Mouse (Mus musculus) kidney, postnatal 14 days (tissue): ENCODE measurements at regions not wholly inside any gene's neighbourhood (a gene's known extent, or its start where the extent isn't known, plus 50 kb on each side); places are given as distances from the start of the nearest gene placed in this dataset.

Experiments used
- DNase-seq: peaks from one replicate; pipeline ENCODE4 v3.0.0; 2022; ENCODE audit warnings: mixed read lengths

DNA sequence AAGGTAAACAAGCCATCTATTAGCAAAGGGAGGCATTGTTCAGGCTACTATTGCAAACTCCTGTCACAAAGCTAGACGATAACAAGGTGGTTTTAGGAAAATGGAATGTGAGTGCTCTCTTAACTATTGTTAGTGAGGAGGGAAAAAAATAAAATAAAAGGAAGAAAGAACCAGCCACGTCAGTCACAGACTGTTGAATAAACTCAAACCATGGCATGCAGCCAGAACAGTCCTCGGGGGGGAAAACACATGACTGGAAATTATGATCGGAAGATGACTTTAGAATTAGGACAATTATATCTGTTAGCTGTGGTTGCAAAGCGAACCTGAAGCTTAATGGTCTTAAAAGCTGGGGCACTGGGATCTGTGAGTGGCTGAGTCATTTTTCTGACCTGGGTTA lies 524.1 kb downstream of the Tbc1d22a start:
- no peak for DNase-seq

DNA sequence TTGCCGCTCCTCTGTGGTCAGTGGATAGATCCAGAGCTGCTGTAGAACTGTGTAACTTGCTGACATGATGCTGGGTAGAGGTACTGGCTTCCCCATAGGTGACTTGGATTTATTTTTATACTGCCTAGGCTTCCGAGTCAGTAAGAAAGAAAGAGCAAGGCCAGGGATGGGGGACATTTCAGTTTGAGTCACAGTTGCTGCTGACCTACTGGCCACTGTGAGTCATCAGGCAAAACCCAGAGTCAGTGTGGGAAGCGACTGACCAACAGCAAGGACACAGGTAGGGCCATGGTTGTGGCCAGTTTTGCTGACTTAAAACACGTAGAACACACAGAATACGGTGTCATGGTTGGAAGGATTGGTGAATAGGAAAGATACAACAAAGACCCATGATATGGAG lies 524.5 kb downstream of the Tbc1d22a start:
- no peak for DNase-seq

DNA sequence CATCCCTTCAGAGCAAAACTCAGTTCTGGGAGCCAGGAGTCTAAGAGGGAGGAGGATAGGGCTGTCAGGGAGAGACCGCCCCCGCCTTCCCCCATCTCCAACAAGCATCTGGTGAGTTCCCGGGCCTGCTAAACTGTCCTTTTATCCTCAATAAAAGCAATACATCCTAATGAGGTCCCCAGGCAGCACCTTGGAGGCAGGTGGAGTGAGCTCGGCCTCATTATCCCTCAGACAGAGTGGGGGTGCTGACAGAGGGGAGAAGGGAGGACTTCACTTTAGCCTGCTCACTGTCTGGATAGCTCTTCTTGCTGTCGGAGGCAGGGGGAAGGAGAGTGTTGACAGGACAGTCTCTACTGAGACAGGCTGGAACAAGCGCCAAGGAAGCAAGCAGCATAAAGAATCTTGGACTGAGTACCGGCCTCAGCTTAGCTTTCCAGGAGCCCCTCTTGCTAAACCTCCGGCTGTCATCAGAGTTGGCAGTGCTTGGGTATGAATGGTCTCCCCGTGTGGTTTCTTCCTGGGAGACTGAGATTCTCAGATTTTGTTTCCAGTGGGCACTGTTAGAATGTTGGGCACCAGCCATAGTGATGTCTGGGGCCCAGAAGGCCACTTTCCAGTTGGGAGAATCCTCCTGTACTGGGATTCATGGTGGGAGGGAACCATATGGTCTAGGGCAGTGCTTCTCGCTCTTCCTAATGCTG lies 537.3 kb downstream of the Tbc1d22a start:
- no peak for DNase-seq

DNA sequence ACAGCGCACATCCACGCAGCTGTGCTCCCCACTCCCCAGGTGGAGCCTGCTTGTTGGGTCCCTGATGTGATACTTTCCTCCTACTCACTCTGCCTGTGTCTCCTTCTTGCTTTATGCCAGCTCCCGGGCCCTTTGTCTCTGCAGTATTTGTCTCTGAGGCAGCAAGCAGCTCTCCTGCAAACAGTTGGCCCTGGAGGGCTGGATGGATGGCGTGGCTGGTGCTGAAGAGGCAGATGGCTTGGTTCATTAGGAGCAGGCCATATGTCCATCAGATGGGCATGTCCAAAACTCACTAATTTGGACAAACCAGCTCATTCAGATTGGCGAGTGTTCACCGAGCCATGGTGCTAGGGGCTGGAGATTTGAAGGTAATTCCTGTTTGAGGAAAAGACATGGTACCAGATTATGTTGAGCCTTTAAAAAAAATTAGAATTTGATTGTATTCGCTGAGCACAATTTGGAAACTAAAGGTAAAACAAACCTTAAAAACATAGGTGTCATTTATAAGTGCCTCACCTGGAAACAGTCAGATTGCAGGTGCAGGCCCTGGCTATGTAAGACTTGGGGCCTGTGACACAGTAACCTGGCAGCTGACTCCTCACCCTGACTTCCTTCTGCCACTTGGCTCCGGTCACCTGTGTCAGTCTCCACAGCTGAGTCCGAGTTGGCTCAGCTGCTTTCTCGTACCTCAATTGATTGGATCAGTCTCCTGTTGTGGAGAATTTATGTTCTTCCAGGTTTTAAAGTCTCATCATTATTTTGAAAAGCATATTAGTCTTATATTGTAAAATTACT lies 549.5 kb downstream of the Tbc1d22a start:
- DNase-seq = no peak

DNA sequence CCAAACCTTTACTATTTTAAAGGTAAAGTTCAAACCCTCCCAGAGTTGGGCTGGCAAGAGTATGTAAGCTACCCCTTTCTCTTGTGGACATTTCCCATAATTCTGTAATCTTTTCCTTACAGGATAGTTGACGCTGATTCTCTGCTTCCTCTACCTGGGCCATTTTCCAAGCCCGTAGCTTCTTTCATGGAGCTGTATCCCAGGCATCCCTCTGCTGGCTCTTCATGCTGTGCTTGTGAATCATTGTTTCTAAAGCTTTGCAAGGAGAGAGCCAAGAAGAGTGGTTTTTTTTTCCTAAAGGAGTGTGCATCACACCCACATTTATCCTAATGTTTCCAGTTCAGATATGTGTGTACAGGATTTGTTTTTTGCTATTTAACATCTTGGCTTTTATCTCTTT lies 553.4 kb downstream of the Tbc1d22a start:
- DNase-seq = no peak

DNA sequence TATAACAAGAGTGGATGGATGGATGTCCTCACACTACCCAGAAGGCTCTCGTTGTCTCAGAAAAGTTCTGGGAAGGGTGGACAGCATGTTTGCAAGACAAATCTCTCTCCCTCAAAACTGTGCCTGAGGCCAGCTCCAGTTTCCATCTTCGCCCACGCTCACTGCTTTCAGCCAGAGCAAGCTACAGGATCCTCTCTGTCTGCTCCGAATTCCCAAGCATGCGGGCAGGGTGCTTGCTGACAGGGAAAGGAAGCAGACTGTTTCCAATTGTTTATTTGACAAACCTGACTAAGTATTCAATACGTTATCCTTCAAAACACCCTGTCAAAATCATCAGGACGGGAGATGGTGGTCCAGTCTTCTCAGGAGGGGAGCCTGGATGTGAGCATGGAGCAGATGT lies 558.8 kb downstream of the Tbc1d22a start:
- no peak for DNase-seq

DNA sequence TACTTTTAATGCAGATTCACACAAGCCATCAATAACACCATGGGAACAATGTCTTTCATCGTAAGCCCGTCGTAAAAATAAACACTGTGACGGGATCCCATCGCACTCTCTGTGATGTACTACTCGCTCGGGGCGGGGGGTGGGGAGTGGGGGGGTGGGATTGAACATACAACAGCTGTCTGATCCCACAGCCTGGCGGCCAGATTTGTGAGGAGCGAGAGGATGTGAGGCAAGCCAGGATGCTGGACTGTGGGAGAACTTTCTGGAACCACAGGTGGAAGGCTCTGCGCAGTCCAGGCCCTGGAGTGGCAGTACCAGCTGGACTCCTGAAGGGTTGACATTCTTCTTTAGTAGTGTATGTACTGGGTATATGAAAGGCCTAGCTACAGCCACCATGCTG lies 563.7 kb downstream of the Tbc1d22a start:
- DNase-seq = no peak

DNA sequence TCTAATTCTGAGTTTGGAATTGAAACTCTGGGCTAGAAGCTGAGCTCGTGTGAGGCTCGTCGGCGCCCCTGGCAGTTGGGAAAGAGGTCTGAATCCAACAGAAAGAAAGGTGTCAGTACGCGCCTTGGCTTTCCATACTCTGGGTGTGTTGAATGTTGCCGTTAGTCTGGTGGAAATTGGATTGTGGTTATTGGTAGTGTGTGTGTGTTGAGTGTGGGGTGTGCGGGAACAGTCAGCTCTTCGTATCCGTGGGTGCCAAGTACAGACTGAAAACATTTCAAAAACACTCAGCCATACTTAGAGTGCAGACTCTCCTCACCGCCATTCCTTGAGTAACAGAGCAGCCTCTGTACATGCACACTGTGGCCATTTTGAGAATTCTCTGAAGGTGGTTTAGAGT lies 566.9 kb downstream of the Tbc1d22a start:
- DNase-seq = no peak

DNA sequence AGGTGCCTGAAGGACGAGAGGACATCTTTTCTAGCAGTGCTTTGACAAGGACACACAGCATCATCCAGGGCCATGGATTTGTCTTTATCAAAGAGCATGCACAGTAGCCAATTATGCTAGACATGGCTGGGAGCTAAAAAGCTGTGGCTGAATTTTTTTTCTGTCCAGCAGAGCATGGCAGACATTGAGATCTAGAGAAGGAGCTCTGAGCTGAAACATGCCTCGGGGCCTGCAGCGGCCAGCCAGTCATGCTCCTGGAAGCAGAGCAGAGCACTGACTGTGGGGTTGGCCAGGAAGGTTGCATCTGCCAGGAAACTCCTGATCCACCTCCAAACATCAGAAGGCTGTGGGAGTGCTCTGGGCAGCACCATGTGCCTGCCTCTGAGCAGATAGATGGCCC lies 580.5 kb downstream of the Tbc1d22a start:
- DNase-seq = no peak

DNA sequence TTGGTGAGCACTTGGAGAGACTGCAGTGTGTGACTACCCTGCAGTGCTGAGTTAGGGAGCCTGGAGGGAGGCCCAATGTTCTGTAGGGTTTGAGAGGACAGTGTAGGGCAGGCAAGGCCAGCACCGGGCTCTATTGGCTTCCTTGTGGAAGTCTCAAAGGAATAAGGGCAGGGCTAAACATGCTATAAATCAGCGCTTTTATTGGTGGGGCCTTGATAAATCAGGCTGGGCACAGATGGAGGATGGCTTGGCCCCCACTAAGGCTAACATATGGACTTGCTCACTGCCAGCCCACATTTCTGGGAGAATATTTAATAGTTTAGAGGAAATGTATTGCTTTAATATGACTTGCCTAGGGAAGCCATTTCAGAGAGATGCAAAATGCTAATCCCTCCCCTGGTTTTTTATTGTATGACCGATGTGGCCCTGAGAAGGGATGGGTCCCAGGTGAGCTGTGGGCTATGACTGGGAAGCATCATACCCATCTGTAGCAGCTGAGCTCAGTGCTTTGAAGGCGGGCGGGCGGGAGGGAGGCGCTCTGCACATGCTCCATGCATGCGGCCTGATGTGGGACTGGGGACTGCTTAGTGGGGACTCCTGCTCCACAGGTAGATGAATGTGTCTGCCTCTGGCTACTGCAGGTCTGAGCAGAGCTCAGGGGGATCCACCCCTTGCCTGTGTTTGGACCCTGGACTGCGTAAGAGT lies 584.4 kb downstream of the Tbc1d22a start:
- no peak for DNase-seq

DNA sequence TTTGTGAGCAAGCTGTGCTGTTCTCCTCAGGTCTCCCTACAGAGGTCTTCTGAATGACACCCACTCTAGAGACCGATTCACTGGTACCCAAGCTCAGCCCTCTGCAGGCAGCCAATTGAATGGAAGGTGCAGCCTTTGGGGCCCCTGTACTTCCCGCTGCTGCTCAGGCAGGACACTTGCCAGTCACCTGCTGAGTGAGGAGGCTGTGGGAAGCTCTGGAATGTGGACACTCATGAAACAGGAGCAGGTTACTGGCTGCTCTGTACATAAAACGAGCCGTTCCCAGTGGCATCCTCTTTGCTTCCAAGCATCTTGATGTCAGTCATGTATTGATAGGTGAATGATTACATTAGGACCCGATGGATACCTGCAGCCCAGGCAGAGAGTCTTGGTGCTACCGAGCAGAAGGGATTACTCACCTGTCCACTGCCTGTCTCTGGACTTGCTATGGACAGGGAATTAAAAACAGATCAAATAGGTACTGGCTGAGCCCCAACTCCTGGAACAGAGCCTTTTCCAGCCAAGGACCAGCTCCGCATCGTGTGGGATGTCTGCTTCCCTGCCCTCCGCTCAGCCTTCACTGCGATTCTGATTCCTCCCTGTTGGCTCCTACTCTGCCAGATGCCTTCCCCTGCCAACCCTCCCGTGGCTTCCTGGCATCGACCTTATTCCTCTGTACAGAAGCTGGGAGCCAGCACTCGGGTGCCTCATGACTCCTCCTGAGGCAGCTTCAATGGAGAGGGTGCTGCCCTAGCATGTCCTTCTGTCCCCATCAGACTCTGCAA lies 593.2 kb downstream of the Tbc1d22a start:
- no peak for DNase-seq

DNA sequence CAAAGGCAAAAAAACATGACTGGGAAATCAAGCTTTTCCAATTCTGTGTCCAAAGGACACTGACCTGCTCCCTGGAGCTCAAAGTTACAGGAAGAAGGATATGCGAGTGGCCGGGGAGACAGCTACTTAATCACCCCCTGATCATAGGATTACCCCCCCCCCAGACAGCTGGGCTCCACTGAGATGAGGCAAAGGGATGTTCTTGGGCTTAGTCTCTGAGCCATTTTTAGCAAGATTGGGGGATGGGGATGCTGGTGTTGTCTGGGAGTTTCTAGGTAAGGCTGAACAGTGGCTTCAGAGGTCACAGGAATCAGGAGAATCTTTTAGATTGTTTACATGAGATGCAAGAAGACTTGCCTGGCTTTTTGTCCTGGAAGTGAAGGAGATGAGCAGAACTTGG lies 597.6 kb downstream of the Tbc1d22a start:
- no peak for DNase-seq

DNA sequence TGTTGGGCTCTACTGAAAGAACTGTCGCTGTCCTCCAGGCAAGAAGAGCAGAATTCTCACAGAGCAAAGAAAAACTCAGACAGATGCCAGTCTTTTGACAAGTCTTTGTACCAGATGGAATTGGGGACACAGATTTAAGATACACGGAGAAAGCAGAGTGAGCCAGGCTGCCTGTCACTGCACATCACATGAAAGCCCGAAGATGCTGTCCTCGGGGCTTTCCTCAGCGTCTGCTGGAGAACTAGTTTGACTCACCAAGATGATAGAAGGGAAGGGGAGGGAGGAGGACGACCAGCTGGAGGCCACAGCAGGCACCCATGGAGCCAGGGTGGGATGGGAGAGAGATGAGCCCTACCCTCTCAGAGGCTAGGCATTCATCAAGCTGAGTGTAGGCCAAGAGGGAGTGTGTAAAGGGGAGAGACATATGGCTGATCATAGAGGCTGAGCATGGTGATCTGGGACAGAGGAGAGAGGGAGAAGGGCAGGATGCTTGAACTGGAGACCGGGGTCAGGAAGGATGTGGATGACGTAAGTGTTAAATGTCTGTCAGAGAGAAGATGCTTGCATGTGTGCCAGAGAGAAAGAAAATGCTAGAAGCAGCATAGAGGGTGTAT lies 600.7 kb downstream of the Tbc1d22a start:
- no peak for DNase-seq

DNA sequence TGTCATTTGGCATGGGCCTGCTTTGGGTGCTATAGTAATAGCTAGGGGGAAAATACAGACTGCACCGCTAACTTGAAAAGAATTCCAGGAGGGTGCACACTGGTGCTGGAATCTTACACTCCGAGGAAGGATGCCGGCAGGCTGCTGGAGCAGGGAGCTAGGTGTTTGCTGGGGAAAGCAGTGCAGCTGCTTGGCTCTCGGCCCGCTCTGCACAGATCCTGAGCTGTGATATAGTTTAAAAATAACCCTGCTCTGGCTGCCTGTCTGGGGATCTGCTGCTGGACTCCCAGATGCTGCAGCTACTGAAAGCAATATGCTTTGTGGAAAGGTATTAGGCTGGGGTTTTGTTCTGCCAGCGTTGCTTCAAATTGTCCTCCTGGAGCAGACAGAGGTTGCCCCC lies 621.7 kb downstream of the Tbc1d22a start:
- no peak for DNase-seq

DNA sequence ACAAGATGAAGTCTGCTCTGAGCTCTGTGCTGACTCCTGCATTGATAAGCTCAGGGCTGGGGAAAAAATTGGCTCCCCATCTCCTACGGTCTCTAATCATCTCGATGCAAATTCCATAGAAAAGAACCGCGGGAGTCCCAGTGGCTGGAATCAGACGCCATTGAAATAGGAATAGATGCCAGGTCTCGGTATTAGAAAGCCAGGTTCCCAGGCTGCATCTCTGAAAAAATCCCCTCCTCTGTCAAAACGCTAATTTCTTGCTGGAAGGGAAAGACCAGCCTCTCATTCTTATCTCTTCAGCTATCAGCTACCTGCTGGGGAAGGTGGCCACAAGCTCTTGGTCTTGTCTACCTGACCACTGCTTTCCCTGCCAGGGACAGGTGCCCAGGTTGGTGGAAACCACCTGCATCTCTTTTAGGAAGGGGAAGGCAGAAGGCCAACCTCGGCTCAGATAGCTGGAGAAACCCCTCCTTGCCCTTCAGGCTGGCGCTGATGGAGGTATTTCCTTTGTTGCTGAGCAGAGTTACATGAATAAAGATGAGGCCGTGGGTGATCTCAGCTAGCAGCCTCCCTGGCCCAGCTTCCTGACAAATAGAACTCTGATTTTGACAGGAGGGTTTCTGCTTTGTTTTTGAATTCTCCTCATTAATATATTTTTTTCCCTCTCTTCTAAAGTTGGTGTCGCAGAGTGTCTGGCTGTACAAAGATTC lies 638.1 kb downstream of the Tbc1d22a start:
- no peak for DNase-seq

DNA sequence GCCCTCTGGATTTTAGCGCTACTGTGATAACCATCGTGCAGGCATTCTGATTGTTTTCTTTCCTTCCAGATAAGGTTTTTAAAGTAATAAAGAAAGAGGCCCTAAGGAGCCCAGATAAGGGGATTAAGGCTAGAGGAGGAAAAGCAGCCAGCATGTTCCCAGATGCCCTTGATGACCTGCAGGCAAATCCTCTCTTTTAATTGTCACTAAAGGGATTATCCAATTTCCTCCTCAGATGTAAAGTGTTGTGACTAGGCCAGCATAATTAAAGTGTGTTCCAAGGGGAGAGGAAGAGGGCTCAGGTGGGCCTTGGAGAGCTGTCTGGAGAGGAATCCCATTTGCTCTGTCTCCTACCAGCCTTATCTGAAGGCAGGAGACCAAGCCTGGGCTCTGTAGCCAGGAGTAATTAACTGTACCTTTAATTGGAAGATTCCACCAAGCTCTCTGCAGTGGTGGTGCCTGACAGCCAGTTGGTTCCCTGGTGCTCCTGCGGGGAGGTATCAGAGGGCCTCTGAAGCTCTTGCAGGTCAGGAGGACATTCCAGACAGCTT lies 644.2 kb downstream of the Tbc1d22a start:
- DNase-seq = no peak

DNA sequence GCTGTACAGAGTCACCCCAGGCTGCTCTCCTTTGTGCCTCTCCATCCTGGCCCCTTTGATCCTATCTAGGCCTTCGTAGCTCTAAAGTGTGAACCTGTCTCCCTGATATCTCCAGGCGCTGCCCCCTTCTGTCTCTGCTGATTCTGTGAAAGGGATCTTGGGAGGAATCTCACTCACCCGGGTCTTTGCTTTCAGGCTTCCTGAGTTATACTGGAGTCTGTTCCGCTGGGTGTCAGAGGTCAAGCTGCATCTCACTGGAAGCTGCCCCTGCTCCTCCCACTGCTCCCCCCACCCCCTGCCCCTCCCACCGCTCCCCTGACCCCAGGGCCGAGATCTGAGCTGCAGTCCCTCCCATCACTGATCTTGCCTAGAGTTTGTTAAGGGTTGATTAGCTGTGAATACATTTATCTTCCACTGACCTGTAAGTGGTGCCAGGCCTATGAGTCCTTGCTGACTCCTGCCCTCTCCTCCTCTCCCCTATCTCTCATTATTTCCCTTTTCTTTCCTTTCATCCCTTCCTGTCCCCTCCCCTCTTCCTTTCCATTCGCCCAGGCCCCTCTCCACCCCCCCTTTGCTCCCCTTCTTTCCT lies 661.6 kb downstream of the Tbc1d22a start:
- DNase-seq = no peak

DNA sequence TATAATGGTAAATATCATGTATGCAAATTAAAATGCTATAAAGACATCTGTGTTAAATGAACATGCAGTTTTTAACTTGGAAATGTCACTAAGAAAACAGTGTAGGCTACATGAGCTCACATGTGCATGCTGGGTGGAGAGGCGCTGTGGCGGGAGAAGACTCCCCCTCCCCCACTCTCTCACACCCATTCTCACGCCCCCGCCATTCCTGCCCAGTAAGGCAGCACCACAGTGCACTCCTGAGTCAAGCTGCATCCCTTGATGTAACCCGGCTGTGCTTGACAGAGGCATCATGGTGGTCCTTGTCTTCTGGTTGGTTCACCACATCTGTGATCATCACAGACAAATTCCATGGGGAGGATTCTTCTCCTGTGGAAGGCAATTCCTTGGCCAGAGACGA lies 647.1 kb upstream of the Fam19a5 start:
- DNase-seq = no peak

DNA sequence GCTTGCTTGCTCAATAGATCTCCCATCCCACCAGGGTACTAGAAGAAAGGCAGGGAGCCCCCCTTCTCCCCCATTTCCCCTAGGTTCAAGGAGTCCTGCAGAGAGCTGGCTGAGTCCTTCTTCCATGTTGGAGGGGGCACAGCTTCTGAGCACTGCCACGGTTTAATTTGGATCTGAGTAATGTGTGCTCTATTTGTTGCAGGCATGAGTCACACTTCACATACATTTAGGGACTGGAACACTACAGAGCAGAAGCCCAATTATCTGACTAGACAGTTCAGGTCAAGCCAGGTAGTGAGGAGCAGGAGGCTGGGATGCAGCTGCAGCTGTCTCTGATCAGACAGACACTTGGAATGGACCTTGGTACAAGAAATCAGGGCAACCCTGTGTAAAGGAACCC lies 644.1 kb upstream of the Fam19a5 start:
- DNase-seq = no peak

DNA sequence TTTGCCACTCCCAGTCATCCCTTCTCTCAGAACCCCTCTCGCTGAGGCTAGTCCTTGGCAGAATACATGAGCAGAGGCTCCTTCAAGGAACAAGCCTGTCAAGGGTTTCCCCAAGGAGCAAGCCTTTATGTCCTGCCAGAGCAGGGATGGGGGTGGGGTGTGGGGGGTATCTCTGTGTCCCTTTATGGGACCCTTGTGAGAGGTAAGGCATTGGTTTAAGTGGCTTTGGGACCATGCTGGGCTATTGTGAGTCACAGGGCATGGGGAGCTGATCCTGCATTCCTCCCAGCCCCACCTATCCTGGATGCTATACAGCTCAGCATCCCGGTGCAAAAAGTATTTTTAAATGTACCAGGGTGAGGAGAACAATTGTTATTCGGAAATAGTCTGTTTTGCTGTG lies 641.1 kb upstream of the Fam19a5 start:
- DNase-seq = no peak

DNA sequence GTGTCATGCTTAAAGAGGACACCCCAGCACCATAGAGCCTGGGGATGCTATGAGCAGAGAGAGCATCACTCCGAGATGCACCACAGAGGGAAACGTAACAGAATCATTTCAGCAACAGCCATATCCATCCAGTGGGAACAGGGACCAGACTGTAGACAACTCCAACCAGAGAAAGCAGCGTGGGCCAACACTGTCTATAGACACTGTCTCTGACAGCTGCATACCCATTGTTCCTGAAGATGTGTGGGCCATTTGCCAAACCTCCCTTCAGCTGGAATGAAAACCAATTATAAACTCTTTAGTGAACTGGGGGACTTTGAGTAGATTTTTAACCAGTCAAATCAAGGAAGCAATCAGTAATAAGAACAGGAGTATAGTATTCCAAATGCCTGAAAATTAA lies 630.8 kb upstream of the Fam19a5 start:
- DNase-seq = no peak
